Mouse (Mus musculus) frontal cortex, postnatal 14 days (tissue): ENCODE data around the gene Alb.

Experiments used
- DNase-seq, 2 experiments: peaks; one replicate each; pipeline ENCODE4 v3.0.0; 2022; ENCODE audit warnings: low spot score in 2 of 2

Alb gene

DNA sequence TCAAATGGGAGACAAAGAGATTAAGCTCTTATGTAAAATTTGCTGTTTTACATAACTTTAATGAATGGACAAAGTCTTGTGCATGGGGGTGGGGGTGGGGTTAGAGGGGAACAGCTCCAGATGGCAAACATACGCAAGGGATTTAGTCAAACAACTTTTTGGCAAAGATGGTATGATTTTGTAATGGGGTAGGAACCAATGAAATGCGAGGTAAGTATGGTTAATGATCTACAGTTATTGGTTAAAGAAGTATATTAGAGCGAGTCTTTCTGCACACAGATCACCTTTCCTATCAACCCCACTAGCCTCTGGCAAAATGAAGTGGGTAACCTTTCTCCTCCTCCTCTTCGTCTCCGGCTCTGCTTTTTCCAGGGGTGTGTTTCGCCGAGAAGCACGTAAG, at the start of gene Alb:
TSS of gene Alb (plus strand) at position 279 of the 400 bp plus-strand sequence.
- no peak for DNase-seq

DNA sequence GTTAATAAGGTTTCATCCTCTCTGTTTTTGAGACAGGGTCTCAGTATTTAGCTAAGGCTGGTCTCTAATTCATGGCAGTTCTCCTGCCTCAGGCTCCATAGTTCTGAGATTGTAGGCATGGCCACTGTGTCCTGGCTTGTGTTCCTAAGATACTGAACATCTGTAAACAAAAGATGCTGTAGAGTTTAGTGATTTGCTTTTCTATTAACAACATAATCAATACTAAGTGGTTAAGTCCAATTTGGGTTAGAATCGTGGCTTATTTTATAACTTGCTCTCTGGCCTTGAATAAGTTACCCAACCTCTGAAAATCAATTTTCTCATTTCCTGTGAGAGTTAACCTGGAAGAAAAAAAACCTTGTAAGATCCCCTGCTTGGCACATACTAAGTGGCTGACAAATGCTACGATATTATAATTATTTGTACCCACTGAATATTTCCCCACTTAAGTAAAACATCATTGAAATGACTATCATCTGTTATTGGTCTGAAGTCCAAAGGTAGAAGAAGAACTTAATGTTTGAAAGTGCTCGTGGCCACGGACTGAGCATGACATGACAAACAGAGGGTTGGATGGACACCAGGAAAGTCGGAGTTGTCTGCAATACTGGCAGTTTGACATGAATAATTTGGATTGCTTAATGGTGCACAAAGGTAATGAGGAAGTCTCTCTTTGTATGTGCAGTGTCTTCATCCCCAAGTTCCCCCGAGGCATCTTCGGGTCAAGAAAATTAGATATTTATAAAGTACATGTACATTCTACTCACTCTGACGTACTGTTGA, 46.4 kb upstream of the Alb start:
- DNase-seq: no peak

DNA sequence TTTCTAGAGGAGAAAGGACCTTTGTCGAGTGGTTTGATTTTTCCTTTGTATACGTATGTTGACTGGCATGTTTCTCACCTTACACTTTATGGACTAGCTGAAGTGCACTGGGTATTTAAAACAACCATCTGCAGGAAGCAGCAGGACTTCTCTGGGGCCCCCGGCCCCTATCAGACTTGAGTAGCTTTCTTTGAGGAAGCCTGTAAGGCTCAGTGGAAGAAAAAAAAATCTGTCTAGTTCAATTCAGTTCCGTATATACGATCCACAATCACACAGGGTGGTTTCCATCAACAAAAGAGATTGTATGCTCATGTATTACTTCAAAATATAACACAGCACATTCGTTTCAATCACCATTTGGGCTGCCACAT, 45.8 kb upstream of the Alb start:
- no peak for DNase-seq

DNA sequence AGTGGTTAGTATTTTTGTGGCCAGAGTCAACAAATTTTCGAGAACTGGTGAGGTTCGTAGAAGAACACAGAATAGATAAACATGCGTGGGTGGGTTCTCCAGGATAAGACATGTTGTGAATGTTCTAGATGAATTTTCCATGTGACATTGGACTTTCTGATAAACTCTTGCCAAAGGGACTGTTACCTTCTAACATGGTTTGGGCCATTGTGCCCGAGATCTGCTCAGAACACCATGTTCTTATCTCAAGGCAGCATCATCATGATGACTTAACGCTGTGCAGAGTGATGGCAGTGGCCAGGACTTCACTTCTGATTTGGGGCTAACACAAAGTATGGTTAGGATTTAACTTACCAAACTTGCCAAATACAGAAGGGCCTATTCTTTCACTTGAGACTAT, 36.1 kb upstream of the Alb start:
- DNase-seq: no peak

DNA sequence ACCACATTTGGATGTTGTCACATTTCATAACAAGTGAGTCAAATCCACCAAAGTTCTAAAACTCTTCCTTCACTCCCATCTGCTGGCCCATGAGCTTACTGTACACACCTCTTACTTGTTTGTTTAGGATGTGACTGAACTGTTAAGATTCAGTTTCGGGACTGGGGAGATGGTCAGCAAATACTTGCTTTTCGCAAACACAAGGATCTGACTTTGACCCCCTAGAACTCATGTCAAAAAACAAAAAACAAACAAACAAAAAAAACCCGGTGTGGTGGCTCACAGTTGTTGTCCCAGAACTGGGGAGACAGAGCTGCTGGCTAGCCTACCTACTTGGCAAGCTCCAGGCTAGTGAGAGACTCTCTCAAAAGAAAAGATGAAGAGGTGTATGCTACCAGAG, 35.5 kb upstream of the Alb start:
- no peak for DNase-seq

DNA sequence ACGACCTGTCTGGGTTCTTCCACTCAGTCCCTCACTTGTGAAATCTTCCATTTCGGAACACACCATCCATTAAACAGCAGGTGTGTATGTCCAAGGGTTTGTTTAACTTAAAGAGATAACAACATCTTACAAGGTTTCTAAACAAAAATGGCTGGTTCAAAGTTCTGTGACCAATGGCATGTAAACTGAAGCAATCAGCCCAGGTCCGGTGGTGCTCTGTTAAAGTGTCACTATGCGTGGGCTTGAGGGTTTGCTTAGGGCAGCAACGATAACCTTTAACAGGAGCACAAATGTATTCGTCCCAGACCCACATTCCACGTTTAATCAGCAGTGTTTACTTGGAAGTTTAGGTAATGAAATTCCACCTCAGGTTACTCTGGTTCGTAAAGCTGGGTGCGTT, 29.6 kb upstream of the Alb start:
- DNase-seq: no peak

DNA sequence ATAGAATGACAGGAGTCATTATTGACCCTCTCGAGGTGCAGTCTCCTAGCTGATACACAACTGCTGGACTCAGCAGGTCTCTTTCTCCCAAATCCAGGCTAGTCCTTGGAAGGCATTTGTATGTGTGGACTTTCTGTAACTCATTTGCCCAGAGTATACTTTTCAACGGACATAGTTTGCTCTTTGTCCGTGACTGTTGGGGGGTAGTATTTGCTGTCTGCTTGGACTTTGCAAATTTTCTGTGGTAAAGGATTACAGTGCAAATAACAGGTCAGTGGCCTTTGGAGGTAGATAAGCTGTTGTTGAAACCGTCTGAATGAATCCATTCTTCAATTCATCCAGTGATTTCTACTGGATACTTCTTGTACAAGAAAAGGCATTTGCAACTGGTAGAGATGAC, 21.5 kb upstream of the Alb start:
- no peak for DNase-seq

DNA sequence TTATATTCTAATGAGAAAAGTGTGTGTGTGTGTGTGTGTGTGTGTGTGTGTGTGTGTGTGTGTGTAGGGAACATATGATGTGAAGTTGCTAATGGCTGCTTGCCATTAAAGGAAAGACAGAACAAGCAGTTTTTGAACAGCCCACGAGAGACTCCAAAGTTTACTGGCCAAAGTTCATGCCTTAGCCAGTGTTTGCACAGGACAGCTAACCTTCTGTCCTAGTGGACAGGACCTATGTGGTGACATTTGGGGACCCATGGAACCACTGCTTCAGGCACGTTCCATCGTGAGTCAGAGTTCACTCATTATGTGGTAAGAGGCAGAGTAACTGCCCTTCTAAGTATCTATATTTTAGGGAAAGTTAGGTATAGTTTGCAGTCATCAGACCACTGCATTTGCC, 13.1 kb upstream of the Alb start:
- DNase-seq: no peak

DNA sequence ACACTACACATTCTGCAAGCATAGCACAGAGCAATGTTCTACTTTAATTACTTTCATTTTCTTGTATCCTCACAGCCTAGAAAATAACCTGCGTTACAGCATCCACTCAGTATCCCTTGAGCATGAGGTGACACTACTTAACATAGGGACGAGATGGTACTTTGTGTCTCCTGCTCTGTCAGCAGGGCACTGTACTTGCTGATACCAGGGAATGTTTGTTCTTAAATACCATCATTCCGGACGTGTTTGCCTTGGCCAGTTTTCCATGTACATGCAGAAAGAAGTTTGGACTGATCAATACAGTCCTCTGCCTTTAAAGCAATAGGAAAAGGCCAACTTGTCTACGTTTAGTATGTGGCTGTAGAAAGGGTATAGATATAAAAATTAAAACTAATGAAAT, 10.7 kb upstream of the Alb start:
- no peak for DNase-seq

DNA sequence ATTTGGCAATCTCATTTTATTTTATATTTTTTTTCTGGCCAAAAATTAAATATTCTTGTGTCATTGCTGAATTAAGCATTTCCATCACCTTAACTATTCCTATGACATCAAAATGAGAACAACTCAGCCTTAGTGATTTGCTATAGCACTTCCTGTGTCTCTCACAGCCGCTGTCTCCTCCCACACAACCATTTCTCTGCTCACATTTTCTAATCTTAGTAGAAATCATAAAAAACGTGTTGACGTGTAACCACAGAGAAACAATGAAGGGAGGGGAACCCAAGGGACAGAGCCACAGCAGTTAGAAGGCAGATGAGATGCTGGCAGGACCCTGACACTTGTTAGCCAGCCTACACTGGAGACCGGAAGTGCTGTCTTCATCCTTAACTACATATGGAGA, 8.0 kb upstream of the Alb start:
- DNase-seq: no peak

DNA sequence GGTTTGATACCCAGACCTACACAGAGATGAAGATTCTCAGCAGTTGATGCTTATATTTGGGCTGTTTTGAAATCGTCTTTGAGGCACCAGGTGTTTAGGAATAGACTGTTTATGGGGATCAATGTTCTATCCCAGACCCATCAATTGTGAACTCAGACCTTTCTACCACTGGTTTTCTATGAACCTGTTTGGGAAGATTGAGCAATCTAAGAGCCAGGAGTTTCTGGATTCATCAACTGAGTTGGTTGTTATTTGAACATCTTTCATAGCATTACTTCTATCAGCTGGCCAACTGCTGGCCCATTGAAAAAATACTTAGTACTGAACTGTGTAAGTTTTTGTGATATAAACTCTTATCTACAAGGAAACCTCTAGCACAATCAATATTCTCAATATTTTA, 3.5 kb upstream of the Alb start:
- no peak for DNase-seq

DNA sequence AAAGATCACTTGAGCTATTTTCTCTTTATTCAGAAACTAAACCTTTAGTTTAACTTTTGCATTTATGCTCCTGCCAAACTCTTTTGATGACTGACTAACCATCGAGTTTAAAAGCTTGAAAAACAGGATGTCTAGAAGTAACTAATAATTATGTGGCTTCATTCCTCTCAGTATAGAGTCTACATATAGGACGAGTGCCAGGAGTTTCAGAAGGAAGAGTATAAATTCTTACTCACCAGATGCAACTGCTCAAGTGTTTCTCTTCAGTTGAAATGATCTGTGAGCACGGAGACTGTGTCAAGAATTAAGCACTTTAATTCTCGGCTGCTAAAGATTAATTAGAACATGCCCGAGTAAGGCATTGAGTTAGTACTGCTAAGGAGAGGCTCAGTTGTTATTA, 2.0 kb upstream of the Alb start:
- no peak for DNase-seq

DNA sequence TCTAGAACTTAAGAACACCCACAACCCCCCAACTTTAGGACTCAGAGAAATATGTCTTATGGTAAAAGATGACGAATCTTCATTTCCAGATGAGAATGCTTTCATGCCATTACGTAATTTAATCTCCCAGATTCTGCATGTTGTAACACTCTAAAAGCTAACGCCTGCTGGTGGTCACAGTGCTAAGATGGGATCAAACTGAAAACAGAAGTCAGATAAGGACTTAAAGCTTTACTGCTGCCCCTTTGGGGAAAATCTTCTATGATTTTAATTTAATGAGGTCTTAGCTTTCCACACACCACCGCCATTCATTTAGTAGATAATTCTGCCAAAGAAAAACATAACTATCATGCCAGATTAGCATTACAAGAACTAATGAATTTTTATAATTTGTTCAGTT, 6.1 kb downstream of the Alb start:
- no peak for DNase-seq

DNA sequence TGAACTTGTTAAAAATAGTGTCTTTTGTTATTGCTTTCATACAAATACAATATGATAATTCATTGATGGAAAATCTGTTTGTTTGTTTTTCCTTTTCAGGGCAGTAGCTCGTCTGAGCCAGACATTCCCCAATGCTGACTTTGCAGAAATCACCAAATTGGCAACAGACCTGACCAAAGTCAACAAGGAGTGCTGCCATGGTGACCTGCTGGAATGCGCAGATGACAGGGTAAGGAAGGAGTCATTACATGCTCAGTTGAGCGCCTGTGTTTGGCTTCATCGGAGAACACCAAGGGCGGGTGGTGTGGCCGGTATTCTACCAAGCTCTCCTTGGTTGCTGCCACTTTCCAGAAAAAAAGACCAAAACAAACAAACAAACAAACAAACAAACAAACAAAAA, 6.5 kb downstream of the Alb start:
- DNase-seq: no peak

DNA sequence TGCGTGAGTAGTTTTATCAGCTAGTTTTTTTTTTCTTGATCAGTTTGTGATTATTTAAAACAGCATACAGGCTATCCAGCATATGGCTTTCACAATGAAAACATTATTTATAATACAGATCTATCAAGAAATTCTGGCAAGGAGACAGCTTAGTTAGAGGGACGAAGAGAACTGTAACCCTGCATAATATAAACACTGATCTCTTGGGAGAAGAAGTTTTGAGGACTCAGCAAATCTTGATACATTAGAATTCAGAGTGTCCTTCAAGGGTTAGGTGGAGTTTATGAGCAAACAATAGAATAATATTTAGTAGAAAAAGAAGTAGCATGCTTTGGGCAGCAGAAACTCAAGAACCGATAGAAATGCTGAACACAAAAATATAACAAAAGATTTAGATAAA, 10.1 kb downstream of the Alb start:
- DNase-seq: no peak

DNA sequence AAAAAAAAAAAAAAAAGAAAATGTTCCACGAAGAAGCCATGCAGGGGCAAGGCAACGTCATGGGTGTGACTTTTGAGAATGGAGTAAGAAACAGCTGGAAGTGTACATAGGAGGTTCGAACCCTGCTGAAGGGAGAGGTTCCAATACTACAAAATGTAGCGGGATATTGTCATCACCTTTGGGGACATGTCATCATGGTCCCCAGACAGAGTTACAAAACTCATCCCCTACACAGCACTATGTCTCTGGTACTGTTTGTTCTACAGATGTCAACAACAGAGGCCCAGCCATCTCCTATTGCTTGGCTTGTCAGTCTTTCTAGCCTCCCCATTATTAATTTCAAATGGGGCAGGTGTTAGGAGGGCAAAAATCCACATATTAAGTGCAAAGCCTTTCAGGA, 13.2 kb downstream of the Alb start:
- DNase-seq: no peak

DNA sequence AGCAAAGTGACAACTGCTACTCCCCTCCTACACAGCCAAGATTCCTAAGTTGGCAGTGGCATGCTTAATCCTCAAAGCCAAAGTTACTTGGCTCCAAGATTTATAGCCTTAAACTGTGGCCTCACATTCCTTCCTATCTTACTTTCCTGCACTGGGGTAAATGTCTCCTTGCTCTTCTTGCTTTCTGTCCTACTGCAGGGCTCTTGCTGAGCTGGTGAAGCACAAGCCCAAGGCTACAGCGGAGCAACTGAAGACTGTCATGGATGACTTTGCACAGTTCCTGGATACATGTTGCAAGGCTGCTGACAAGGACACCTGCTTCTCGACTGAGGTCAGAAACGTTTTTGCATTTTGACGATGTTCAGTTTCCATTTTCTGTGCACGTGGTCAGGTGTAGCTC, 13.7 kb downstream of the Alb start:
- DNase-seq: no peak

DNA sequence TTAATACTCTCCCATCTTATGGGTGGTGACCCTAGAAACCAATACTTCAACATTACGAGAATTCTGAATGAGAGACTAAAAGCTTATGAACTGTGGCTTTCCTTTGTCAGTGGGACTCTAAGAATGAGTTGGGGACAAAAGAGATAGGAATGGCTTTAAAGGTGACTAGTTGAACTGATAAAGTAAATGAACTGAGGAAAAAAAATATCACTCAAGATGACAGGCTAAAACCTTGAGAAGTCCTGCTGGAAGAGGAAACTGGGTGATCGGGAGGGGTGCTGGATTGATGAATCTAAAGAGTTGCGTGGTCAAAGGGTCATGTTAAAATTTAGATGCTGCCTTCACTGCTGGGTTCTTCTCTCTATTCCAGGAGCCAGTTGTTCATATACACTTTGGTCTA, 16.0 kb downstream of the Alb start:
- no peak for DNase-seq

DNA sequence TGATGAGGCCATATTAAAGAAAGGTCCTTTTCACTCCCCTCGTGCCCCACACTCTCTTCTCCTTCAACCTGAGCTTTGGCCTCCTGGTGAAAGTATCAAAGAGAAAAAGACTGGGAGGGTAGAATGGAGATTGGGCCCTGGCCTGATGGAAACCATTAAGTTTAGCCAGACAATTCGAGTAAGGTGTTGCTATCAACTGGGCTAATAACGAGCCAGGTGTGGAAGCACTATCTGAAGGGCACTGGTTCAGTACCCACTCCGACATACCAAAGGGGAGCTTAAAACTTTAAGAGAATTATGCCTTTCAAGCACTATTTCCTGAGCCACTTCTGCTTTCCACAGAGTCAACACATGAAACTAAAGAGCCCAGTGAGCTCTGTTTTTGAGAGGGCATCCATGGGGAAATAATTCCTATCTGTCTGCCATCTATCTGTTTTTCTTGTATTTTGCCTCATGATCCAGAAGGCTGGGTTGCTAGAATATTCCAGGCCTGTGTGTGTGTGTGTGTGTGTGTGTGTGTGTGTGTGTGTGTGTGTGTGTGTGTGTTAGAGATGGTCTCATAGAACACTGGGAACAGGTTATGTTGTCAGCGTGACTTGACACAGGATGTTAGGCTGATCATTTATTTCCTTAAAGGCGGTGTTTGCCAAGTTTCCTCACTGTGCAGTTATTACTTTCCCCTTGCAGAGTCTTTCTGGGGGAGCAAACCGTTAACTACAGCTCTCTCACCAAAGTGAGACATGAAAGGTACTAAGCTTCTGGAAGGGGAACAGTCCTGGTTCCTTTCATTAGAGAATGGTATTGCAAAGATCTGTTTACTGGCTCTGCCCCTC, 16.8 kb downstream of the Alb start:
- no peak for DNase-seq

DNA sequence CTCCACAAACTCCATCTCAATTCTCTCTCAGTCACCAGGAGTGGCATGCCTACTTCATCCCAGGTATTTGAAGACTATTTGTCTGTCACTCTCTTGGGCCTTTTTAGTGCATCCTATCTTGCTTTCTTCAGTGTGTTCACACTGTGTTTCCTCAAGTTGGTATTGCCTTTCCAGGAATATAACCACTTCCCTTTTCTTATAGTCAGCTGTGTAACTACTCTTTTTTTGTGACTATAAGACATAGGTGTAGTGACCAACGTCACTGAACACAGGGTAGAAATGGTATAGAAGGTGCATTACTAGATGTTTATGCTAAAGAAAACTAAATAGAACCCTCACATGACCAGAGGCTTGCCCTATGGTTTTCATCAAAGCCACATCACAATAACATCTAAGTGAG, 18.2 kb downstream of the Alb start:
- DNase-seq: no peak

DNA sequence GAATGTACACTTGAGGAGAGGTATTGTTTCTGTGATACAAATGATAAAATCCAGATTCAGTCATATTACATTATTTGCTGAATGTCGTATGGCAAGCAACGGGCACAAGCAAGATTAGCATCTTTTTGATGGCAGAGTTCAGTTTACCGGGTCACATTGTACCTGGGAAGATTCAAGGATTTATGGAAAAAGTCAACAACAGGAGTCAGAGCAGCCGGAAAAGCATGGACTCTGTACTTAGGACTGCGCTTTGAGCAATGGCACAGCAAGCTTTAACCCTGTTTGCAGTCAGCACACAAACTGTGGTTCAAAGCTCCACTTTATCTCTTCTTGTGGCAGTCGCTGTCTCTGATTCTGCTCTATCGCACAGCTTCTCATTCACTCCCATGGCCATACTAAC, 24.9 kb downstream of the Alb start:
- DNase-seq: no peak

DNA sequence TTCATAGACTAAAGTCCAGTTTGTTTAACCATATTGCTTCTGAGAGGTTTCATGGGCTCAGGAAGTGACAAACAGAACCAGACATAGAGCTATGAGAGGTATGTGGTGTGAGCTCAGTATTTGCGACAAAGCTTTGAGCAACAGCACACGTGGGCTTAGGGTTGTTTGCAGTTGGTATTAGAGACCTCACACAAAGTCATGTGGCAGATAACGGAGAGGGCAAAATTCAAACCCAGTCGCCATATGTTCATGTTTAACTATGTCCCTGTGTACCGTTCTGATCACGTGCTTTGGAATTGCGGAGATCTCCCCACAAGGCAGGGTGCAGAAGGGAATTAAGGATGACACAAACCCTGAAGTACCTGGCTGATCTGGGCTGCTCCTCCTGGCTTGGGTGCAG, 27.6 kb downstream of the Alb start:
- DNase-seq: no peak

DNA sequence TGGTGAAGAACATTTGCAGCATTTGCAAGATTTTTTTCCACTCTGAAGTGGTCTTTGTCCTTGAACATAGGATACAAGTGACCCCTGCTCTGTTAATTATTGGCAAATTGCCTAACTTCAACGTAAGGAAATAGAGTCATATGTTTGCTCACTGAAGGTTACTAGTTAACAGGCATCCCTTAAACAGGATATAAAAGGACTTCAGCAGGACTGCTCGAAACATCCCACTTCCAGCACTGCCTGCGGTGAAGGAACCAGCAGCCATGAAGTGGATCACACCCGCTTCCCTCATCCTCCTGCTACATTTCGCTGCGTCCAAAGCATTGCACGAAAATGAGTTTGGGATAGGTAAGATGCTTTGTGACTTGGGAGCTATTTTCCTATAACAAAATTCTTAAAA, 29.8 kb downstream of the Alb start, which contains the start of gene Afp:
TSS of gene Afp (plus strand) at position 220 of the 400 bp plus-strand sequence.
- no peak for DNase-seq
